Mouse (Mus musculus) megakaryocyte, embryonic 14.5 days (primary cell): ENCODE data around the gene Ccdc85c.

Experiments
- FLI1 ChIP-seq: IDR thresholded peaks from 2 replicates; pipeline ENCODE4 v1.6.1; 2012; ENCODE audit warnings: low read length, inconsistent platforms, mixed read lengths
- GATA1 ChIP-seq: IDR thresholded peaks from 3 replicates; pipeline ENCODE4 v1.6.1; 2012; ENCODE audit warnings: mixed read lengths, low read length, inconsistent platforms, borderline replicate concordance

- TF ChIP-seq GATA1 (no peak), FLI1 (no peak)
Observed at GRCm38 (mm10) chr12:108238395-108239035, 36.7 kb downstream of the Ccdc85c start.
